Mouse (Mus musculus): Measurements from ENCODE around the gene Tnik.

The Tnik gene

GRCm38 (mm10) chr3:28491085-28492041, 228.3 kb downstream of the Tnik start:
- DNase-seq, result no peak

- DNase-seq, result no peak
Observed at GRCm38 (mm10) chr3:28496806-28497502, 233.9 kb downstream of the Tnik start.

- DNase-seq, result no peak
Observed at GRCm38 (mm10) chr3:28497503-28497857, 234.5 kb downstream of the Tnik start.

- DNase-seq, result no peak
Observed at GRCm38 (mm10) chr3:28502697-28503096, 239.7 kb downstream of the Tnik start.

- DNase-seq, result no peak
Observed at GRCm38 (mm10) chr3:28509337-28509935, 246.4 kb downstream of the Tnik start.

GRCm38 (mm10) chr3:28523004-28523482, 260.0 kb downstream of the Tnik start:
- no peak for DNase-seq

- no peak for DNase-seq
Observed at GRCm38 (mm10) chr3:28523541-28524165, 260.6 kb downstream of the Tnik start.

- DNase-seq, result no peak
Observed at GRCm38 (mm10) chr3:28524562-28524961, 261.5 kb downstream of the Tnik start.

- DNase-seq, result no peak
Observed at GRCm38 (mm10) chr3:28526671-28527070, 263.7 kb downstream of the Tnik start.

- no peak for DNase-seq
Observed at GRCm38 (mm10) chr3:28527231-28527630, 264.2 kb downstream of the Tnik start.

GRCm38 (mm10) chr3:28529548-28529947, 266.5 kb downstream of the Tnik start:
- no peak for DNase-seq

- DNase-seq, result no peak
Observed at GRCm38 (mm10) chr3:28531294-28531956, 268.4 kb downstream of the Tnik start.

- DNase-seq, result no peak
Observed at GRCm38 (mm10) chr3:28532666-28533065, 269.7 kb downstream of the Tnik start.

GRCm38 (mm10) chr3:28540121-28540520, 277.1 kb downstream of the Tnik start:
- DNase-seq, result no peak

GRCm38 (mm10) chr3:28542941-28543340, 279.9 kb downstream of the Tnik start:
- no peak for DNase-seq

GRCm38 (mm10) chr3:28543380-28543984, 280.5 kb downstream of the Tnik start:
- DNase-seq, result no peak

- DNase-seq, result no peak
Observed at GRCm38 (mm10) chr3:28544345-28544869, 281.4 kb downstream of the Tnik start.

GRCm38 (mm10) chr3:28547965-28548730, 285.1 kb downstream of the Tnik start:
- no peak for DNase-seq

GRCm38 (mm10) chr3:28549391-28549790, 286.4 kb downstream of the Tnik start:
- no peak for DNase-seq

- no peak for DNase-seq
Observed at GRCm38 (mm10) chr3:28550497-28551093, 287.6 kb downstream of the Tnik start.
